In genomic region chr9:53383951-53384866, GRCm38 (mm10) we compare ENCODE assay signal across 8 mouse cellular contexts. TPM values are rescaled to one million over a fixed set of nuclear protein-coding genes. Genes with fewer than 3 reads are reported as not detected.
DNase-seq lines count a peak whose midpoint lies in the region; ATAC-seq and TF ChIP-seq lines count a peak whose summit lies in the region.

TSS of gene Kdelc2 (plus strand) at chr9:53384025.

- TF ChIP-seq POLR2A in limb, embryonic 14.5 days (IDR thresholded peaks at IDR 0.05; ENCODE audit: borderline replicate concordance, extremely low read depth, insufficient read depth, insufficient read length) = peak; percentile 89; the same call in 1 of the 2 replicates

- WGBS in embryonic facial prominence, embryonic 14.5 days = under 1% methylated on average over 40 of the region's 75 CpGs
- 3% methylated on average over 51 of the region's 75 CpGs for WGBS in limb, embryonic 14.5 days
- 0% methylated on average over 65 of the region's 75 CpGs for WGBS in midbrain, embryonic 16.5 days

- ATAC-seq in embryonic facial prominence, embryonic 14.5 days (ENCODE audit: low read depth) = peak; percentile 98
- peak; percentile 95 for ATAC-seq in limb, embryonic 14.5 days (ENCODE audit: low FRiP score, low read depth)
- ATAC-seq in midbrain, embryonic 16.5 days = peak; percentile 96

- peak within 1 kb of the TSS; percentile 81 for H3K4me2 ChIP-seq in embryonic facial prominence, embryonic 14.5 days (ENCODE audit: low read depth, low read length)
- H3K4me2 ChIP-seq in limb, embryonic 14.5 days (replicated peaks; ENCODE audit: low read depth, low read length, severe bottlenecking) = peak within 1 kb of the TSS; percentile 77
- H3K4me2 ChIP-seq in midbrain, embryonic 16.5 days (ENCODE audit: low read length) = peak within 1 kb of the TSS; percentile 99

- H3K9me3 ChIP-seq in embryonic facial prominence, embryonic 14.5 days (ENCODE audit: control insufficient read depth, low read length) = no peaks in the 10 kb centered on the region
- no peaks in the 10 kb centered on the region for H3K9me3 ChIP-seq in limb, embryonic 14.5 days (ENCODE audit: control insufficient read depth, low read length)
- H3K9me3 ChIP-seq in midbrain, embryonic 16.5 days (replicated peaks; ENCODE audit: control insufficient read depth, low read length, poor library complexity, severe bottlenecking) = no peaks in the 10 kb centered on the region

- no peaks in the 10 kb centered on the region for H3K27me3 ChIP-seq in embryonic facial prominence, embryonic 14.5 days (replicated peaks; ENCODE audit: control insufficient read depth, insufficient read depth, low read length)
- no peaks in the 10 kb centered on the region for H3K27me3 ChIP-seq in limb, embryonic 14.5 days (ENCODE audit: control insufficient read depth, insufficient read depth, low read length)
- no peaks in the 10 kb centered on the region for H3K27me3 ChIP-seq in midbrain, embryonic 16.5 days (ENCODE audit: control insufficient read depth, insufficient read depth, low read depth, low read length)

- DNase-seq in urinary bladder, adult 18-20 months (ENCODE audit: low spot score in 2 of 2) = peak; percentile 84 to 86
- no peak for DNase-seq in urinary bladder, postnatal 10 days (ENCODE audit: low spot score)
- peak; percentile 97 for DNase-seq in embryonic facial prominence, embryonic 14.5 days (ENCODE audit: low spot score)
- DNase-seq in heart, adult 9 months (ENCODE audit: low spot score in 2 of 2) = peak; percentile 85 to 86
- peak; percentile 81 for DNase-seq in kidney, adult 9 months
- peak; percentile 91 for DNase-seq in limb, embryonic 14.5 days (ENCODE audit: low spot score)
- DNase-seq in spleen, postnatal 36 days (ENCODE audit: low spot score in 2 of 2) = peak; percentile 17 to 42

- H3K4me1 ChIP-seq in embryonic facial prominence, embryonic 14.5 days (ENCODE audit: control insufficient read depth, insufficient read depth, low read length) = peaks cover 9% of the 10 kb centered on the region; the same call in 1 of the 2 replicates
- H3K4me1 ChIP-seq in limb, embryonic 14.5 days (ENCODE audit: control insufficient read depth, insufficient read depth, low read length) = no peaks in the 10 kb centered on the region
- peaks cover 6% of the 10 kb centered on the region; the same call in 1 of the 2 replicates for H3K4me1 ChIP-seq in midbrain, embryonic 16.5 days (ENCODE audit: control insufficient read depth, insufficient read depth, low read length)

- peak within 1 kb of the TSS; percentile 99 for H3K27ac ChIP-seq in embryonic facial prominence, embryonic 14.5 days (replicated peaks; ENCODE audit: low read depth, low read length)
- peak within 1 kb of the TSS; percentile 97 for H3K27ac ChIP-seq in limb, embryonic 14.5 days (replicated peaks; ENCODE audit: low read depth, low read length)
- H3K27ac ChIP-seq in midbrain, embryonic 16.5 days (ENCODE audit: low read length) = peak within 1 kb of the TSS; percentile 78

- H3K4me3 ChIP-seq in embryonic facial prominence, embryonic 14.5 days (ENCODE audit: low read depth, low read length) = peak within 1 kb of the TSS; percentile 78
- H3K4me3 ChIP-seq in limb, embryonic 14.5 days (replicated peaks; ENCODE audit: low read length) = peak within 1 kb of the TSS; percentile 74
- peak within 1 kb of the TSS; percentile 64 for H3K4me3 ChIP-seq in midbrain, embryonic 16.5 days (ENCODE audit: low read depth, low read length)

- peak within 1 kb of the TSS; percentile 96 for H3K9ac ChIP-seq in embryonic facial prominence, embryonic 14.5 days (ENCODE audit: low read depth, low read length)
- peak within 1 kb of the TSS; percentile 97 for H3K9ac ChIP-seq in limb, embryonic 14.5 days (ENCODE audit: low read depth, low read length, severe bottlenecking)
- peak within 1 kb of the TSS; percentile 82 for H3K9ac ChIP-seq in midbrain, embryonic 16.5 days (ENCODE audit: low read depth, low read length)

- no peaks in the 10 kb centered on the region for H3K36me3 ChIP-seq in embryonic facial prominence, embryonic 14.5 days (ENCODE audit: control insufficient read depth, insufficient read depth, low read length)
- H3K36me3 ChIP-seq in limb, embryonic 14.5 days (ENCODE audit: control insufficient read depth, insufficient read depth, low read length) = no peaks in the 10 kb centered on the region
- H3K36me3 ChIP-seq in midbrain, embryonic 16.5 days (ENCODE audit: control insufficient read depth, insufficient read depth, low read length) = no peaks in the 10 kb centered on the region

RNA-seq across cellular contexts. Expression of gene Kdelc2, which starts in this region (rescaled TPM):
- 29.8 and 32.2 TPM in 2 replicates for polyA plus RNA-seq in embryonic facial prominence, embryonic 14.5 days (2014; fragmentation: Nextera tagmentation; extraction: Ambion mirVana)
- 10.1 and 13.6 TPM in 2 replicates for polyA plus RNA-seq in limb, embryonic 14.5 days (2012; rRNA removed)
- polyA plus RNA-seq in limb, embryonic 14.5 days (2014; fragmentation: Nextera tagmentation; extraction: Ambion mirVana) = 22.8 and 23.9 TPM in 2 replicates
- polyA plus RNA-seq in midbrain, embryonic 16.5 days (2015; fragmentation: Nextera tagmentation; extraction: Ambion mirVana) = 5.2 and 5.9 TPM in 2 replicates
